Mouse (Mus musculus) cerebellum, adult 9-10 months (tissue): ENCODE results near the gene Tsen15.

Source experiments
- DNase-seq: peaks from one replicate; pipeline ENCODE4 v3.0.0; 2022

The Tsen15 gene

GRCm38 (mm10) chr1:152384589-152384988 lies 1.9 kb downstream of the Tsen15 start:
- DNase-seq: no peak

GRCm38 (mm10) chr1:152378311-152378710 lies 8.2 kb downstream of the Tsen15 start:
- no peak for DNase-seq

- peak; percentile 79 for DNase-seq
Observed at GRCm38 (mm10) chr1:152369139-152369538, 17.3 kb downstream of the Tsen15 start.

- DNase-seq: peak; percentile 65
Observed at GRCm38 (mm10) chr1:152368311-152369088, 18.0 kb downstream of the Tsen15 start.

GRCm38 (mm10) chr1:152356721-152357120 lies 29.8 kb downstream of the Tsen15 start:
- no peak for DNase-seq

- peak; percentile 94 for DNase-seq
Observed at GRCm38 (mm10) chr1:152347946-152348345, 38.5 kb downstream of the Tsen15 start.

GRCm38 (mm10) chr1:152324024-152324423 lies 62.5 kb downstream of the Tsen15 start:
- no peak for DNase-seq
